Mouse (Mus musculus): ENCODE measurements around the gene Aste1. TPM values are rescaled to one million over a fixed set of nuclear protein-coding genes. Genes with fewer than 3 reads are reported as not detected.
A peak's percentile ranks its signal among the peaks of the same experiment; 100 is the strongest.

Gene Aste1
- polyA plus RNA-seq, 1 experiment = 12.6 TPM

- no peak overlapping the region for H3K4me3 ChIP-seq (ENCODE audit: insufficient read depth, low read length)
- H3K27ac ChIP-seq (ENCODE audit: insufficient read depth, low read length) = peak overlapping the region; percentile 45
- peaks cover 9% of the 10 kb centered on the region for H3K4me1 ChIP-seq (ENCODE audit: control insufficient read depth, insufficient read depth, low read length)
- TF ChIP-seq POLR2A (IDR thresholded peaks at IDR 0.05; ENCODE audit: low read depth, low read length) (no peak), CTCF (IDR thresholded peaks at IDR 0.05; ENCODE audit: borderline replicate concordance, insufficient read depth, low read length) (no peak)
Observed at GRCm38 (mm10) chr9:105376954-105377530, 18.1 kb upstream of the Aste1 start.

GRCm38 (mm10) chr9:105377622-105378021 is 17.6 kb upstream of the Aste1 start:
- TF ChIP-seq CTCF (IDR thresholded peaks at IDR 0.05; ENCODE audit: borderline replicate concordance, insufficient read depth, low read length) (no peak), POLR2A (IDR thresholded peaks at IDR 0.05; ENCODE audit: low read depth, low read length) (no peak)
- Histone ChIP-seq H3K4me3 (ENCODE audit: insufficient read depth, low read length) (no peak overlapping the region), H3K27ac (ENCODE audit: insufficient read depth, low read length) (peak overlapping the region; percentile 45), H3K4me1 (ENCODE audit: control insufficient read depth, insufficient read depth, low read length) (peaks cover 9% of the 10 kb centered on the region)

DNA sequence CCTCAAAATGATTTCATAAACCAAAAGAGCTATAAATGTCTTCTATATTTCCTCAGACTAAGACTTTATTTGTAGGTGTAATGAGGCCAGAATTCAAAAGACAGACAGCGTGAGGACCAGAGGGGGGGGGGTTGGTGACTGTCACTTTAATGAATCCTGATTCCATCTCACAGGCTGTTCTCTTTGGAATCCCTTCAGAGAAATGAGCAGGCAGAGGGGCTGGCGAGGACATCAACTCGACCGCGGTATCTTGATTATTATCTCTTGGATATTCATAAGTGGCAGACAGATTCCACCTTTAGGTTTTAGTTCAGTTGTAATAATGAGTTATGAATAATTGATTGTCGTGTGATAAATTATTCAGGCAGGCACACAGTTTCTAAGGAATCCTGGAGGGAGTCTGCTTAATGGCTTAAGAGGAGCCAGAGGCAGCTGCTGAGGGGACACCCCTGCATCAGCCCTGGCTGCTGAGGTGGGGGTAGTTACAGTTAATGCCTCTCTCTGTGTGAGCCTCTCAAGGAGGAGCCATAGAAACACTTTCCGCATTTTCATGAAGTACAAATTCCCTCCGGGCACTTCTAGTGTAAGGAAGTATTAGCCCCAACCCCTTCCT is 15.6 kb upstream of the Aste1 start:
- Histone ChIP-seq H3K4me1 (ENCODE audit: control insufficient read depth, insufficient read depth, low read length) (peaks cover 9% of the 10 kb centered on the region), H3K27ac (ENCODE audit: insufficient read depth, low read length) (no peak overlapping the region), H3K4me3 (ENCODE audit: insufficient read depth, low read length) (no peak overlapping the region)
- TF ChIP-seq CTCF (IDR thresholded peaks at IDR 0.05; ENCODE audit: borderline replicate concordance, insufficient read depth, low read length) (no peak), POLR2A (IDR thresholded peaks at IDR 0.05; ENCODE audit: low read depth, low read length) (no peak)

DNA sequence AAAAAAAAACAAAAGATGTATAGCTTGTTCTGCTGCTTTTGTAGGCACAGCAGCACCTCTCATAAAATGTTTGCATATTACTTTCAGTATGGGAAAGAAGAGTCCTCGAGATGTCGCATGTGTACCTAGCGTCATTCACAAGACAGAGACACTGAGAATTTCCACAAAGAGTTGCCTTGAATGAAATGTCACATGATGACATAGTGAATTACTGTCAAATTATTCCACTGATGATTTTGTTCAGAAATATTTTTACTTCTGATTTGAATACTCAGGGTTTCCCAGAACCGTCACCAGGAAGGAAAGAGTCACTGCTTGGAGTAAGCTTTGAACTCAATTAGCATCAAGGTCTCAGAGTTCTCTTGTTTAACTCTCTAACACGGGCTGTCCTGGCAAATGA is 7.8 kb upstream of the Aste1 start:
- no peak overlapping the region for H3K27ac ChIP-seq (ENCODE audit: insufficient read depth, low read length)
- H3K4me1 ChIP-seq (ENCODE audit: control insufficient read depth, insufficient read depth, low read length) = no peaks in the 10 kb centered on the region
- no peak for TF ChIP-seq CTCF (IDR thresholded peaks at IDR 0.05; ENCODE audit: borderline replicate concordance, insufficient read depth, low read length)
- TF ChIP-seq POLR2A (IDR thresholded peaks at IDR 0.05; ENCODE audit: low read depth, low read length) = no peak
- H3K4me3 ChIP-seq (ENCODE audit: insufficient read depth, low read length) = no peak overlapping the region

DNA sequence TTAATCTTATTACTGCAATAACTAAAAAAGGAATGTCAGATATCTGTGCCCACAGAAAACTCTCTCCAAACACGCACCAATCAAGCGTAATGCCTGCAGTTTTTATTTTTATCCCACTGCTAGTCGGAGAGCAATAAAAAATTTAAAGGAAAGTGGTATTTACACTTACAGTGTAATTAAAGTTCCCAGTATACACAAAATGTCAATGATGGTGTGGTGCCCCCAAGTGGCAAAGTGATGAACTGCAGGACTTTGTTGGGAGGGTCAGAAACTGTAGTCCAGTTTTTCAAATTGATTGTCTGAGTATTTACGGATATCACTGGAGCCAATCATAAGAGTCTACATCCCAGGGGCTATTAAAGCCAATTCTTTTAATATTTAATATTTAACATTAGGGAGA is 5.9 kb upstream of the Aste1 start:
- no peak for TF ChIP-seq POLR2A (IDR thresholded peaks at IDR 0.05; ENCODE audit: low read depth, low read length)
- TF ChIP-seq CTCF (IDR thresholded peaks at IDR 0.05; ENCODE audit: borderline replicate concordance, insufficient read depth, low read length) = 0 out of 2 replicates have a peak, but pooled peaks have one; percentile 11
- Histone ChIP-seq H3K27ac (ENCODE audit: insufficient read depth, low read length) (no peak overlapping the region), H3K4me3 (ENCODE audit: insufficient read depth, low read length) (no peak overlapping the region), H3K4me1 (ENCODE audit: control insufficient read depth, insufficient read depth, low read length) (no peaks in the 10 kb centered on the region)

DNA sequence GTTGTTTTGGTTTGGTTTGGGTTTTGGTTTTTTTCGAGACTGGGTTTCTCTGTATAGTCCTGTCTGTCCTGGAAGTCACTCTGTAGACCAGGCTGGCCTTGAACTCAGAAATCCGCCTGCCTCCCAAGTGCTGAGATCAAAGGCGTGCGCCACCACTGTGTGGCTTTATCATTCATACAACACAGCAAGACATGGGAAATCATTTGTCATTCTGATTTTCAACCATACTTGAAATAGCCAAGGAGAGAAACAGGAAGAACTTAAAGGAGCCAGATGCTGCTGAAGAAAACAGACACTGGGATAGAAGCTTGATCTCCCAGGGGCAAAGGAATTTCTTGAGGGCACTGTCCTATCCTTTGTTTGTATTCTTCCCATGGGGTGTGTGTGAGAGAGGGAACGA is 4.6 kb upstream of the Aste1 start:
- Histone ChIP-seq H3K4me1 (ENCODE audit: control insufficient read depth, insufficient read depth, low read length) (no peaks in the 10 kb centered on the region), H3K27ac (ENCODE audit: insufficient read depth, low read length) (no peak overlapping the region), H3K4me3 (ENCODE audit: insufficient read depth, low read length) (no peak overlapping the region)
- TF ChIP-seq POLR2A (IDR thresholded peaks at IDR 0.05; ENCODE audit: low read depth, low read length) = no peak
- no peak for TF ChIP-seq CTCF (IDR thresholded peaks at IDR 0.05; ENCODE audit: borderline replicate concordance, insufficient read depth, low read length)

GRCm38 (mm10) chr9:105394720-105395119 is 472 bp upstream of the Aste1 start:
- Histone ChIP-seq H3K4me3 (ENCODE audit: insufficient read depth, low read length) (peak overlapping the region; percentile 85), H3K4me1 (ENCODE audit: control insufficient read depth, insufficient read depth, low read length) (peaks cover 7% of the 10 kb centered on the region), H3K27ac (ENCODE audit: insufficient read depth, low read length) (no peak overlapping the region)
- TF ChIP-seq POLR2A (IDR thresholded peaks at IDR 0.05; ENCODE audit: low read depth, low read length) = no peak
- TF ChIP-seq CTCF (IDR thresholded peaks at IDR 0.05; ENCODE audit: borderline replicate concordance, insufficient read depth, low read length) = no peak

DNA sequence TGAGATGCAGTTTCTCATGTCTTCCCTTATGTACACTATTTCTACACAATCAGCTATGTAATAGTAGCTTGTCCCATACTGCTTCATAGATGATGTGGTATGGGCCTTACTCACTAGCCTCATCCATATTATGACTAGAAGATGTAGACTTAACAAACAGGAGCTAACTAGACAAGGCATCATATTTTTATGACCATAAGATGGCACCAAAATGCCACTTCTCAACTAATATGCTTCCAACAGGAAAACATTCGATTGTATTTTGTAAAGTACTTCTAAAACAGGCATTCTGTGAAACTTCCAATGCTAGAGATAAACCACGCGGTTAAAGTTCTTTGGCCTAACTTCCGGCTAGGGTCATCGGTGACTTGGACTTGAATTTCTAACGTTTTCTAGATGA is 13.4 kb downstream of the Aste1 start:
- Histone ChIP-seq H3K4me3 (ENCODE audit: insufficient read depth, low read length) (no peak overlapping the region), H3K27ac (ENCODE audit: insufficient read depth, low read length) (no peak overlapping the region), H3K4me1 (ENCODE audit: control insufficient read depth, insufficient read depth, low read length) (no peaks in the 10 kb centered on the region)
- TF ChIP-seq CTCF (IDR thresholded peaks at IDR 0.05; ENCODE audit: borderline replicate concordance, insufficient read depth, low read length) (no peak), POLR2A (IDR thresholded peaks at IDR 0.05; ENCODE audit: low read depth, low read length) (no peak)

- TF ChIP-seq POLR2A (IDR thresholded peaks at IDR 0.05; ENCODE audit: low read depth, low read length) (no peak), CTCF (IDR thresholded peaks at IDR 0.05; ENCODE audit: borderline replicate concordance, insufficient read depth, low read length) (no peak)
- Histone ChIP-seq H3K4me1 (ENCODE audit: control insufficient read depth, insufficient read depth, low read length) (peaks cover 5% of the 10 kb centered on the region), H3K4me3 (ENCODE audit: insufficient read depth, low read length) (no peak overlapping the region), H3K27ac (ENCODE audit: insufficient read depth, low read length) (peak overlapping the region; percentile 34; the same call in 1 of the 2 replicates)
Observed at GRCm38 (mm10) chr9:105459032-105459431, 63.8 kb downstream of the Aste1 start.

GRCm38 (mm10) chr9:105461496-105461895 is 66.3 kb downstream of the Aste1 start:
- H3K4me1 ChIP-seq (ENCODE audit: control insufficient read depth, insufficient read depth, low read length) = peaks cover 5% of the 10 kb centered on the region
- TF ChIP-seq POLR2A (IDR thresholded peaks at IDR 0.05; ENCODE audit: low read depth, low read length) (no peak), CTCF (IDR thresholded peaks at IDR 0.05; ENCODE audit: borderline replicate concordance, insufficient read depth, low read length) (no peak)
- peak overlapping the region; percentile 62; the same call in 1 of the 2 replicates for H3K27ac ChIP-seq (ENCODE audit: insufficient read depth, low read length)
- H3K4me3 ChIP-seq (ENCODE audit: insufficient read depth, low read length) = no peak overlapping the region

Other genes starting within 250 kb of the Aste1 start
- gene Nek11, start 132 bp downstream of the Aste1 start, polyA plus RNA-seq (2011; ENCODE audit: insufficient read length, low read depth, missing spikeins) = 0.54 and 0.85 TPM in 2 replicates
- 111 and 132 TPM in 2 replicates for gene Atp2c1, start 131.9 kb downstream of the Aste1 start, polyA plus RNA-seq (2011; ENCODE audit: insufficient read length, low read depth, missing spikeins)
- 22.7 and 23.8 TPM in 2 replicates for gene Pik3r4, start 247.6 kb downstream of the Aste1 start, polyA plus RNA-seq (2011; ENCODE audit: insufficient read length, low read depth, missing spikeins)

Data from embryonic fibroblast, embryonic 13.5 days (primary cell).